Mouse (Mus musculus): ENCODE data around the gene Tgfbr1. TPM values are rescaled to one million over a fixed set of nuclear protein-coding genes. Genes with fewer than 3 reads are reported as not detected.

Gene Tgfbr1
- polyA plus RNA-seq, 1 experiment from 2014 or later = 62.5 TPM

GRCm38 (mm10) chr4:47437365-47438340 lies 84.6 kb downstream of the Tgfbr1 start:
- H3K4me3 ChIP-seq (ENCODE audit: low read length) = peak overlapping the region; percentile 52
- peaks cover 3% of the 10 kb centered on the region for H3K27me3 ChIP-seq (ENCODE audit: control insufficient read depth, insufficient read depth, low read length)
- no peaks in the 10 kb centered on the region for H3K9me3 ChIP-seq (ENCODE audit: control insufficient read depth, low read length)
- no peaks in the 10 kb centered on the region for H3K36me3 ChIP-seq (ENCODE audit: control insufficient read depth, insufficient read depth, low read length)
- peaks cover 2% of the 10 kb centered on the region; the same call in 1 of the 2 replicates for H3K4me1 ChIP-seq (ENCODE audit: control insufficient read depth, insufficient read depth, low read length)
- peak overlapping the region; percentile 86 for H3K4me2 ChIP-seq (replicated peaks; ENCODE audit: low read depth, low read length)
- peak; percentile 90 for ATAC-seq (ENCODE audit: low FRiP score, low TSS enrichment)
- WGBS = 1% methylated on average over 33 of the region's 33 CpGs
- peak overlapping the region; percentile 65 for H3K9ac ChIP-seq (ENCODE audit: low read depth, low read length)
- H3K27ac ChIP-seq (ENCODE audit: low read depth, low read length) = no peak overlapping the region

GRCm38 (mm10) chr4:47438956-47439355 lies 85.9 kb downstream of the Tgfbr1 start:
- 78% methylated on average over 6 of the region's 6 CpGs for WGBS
- Histone ChIP-seq H3K27me3 (ENCODE audit: control insufficient read depth, insufficient read depth, low read length) (peaks cover 3% of the 10 kb centered on the region), H3K36me3 (ENCODE audit: control insufficient read depth, insufficient read depth, low read length) (no peaks in the 10 kb centered on the region), H3K4me2 (replicated peaks; ENCODE audit: low read depth, low read length) (no peak overlapping the region), H3K4me3 (ENCODE audit: low read length) (no peak overlapping the region), H3K4me1 (ENCODE audit: control insufficient read depth, insufficient read depth, low read length) (peaks cover 2% of the 10 kb centered on the region; the same call in 1 of the 2 replicates), H3K27ac (ENCODE audit: low read depth, low read length) (no peak overlapping the region), H3K9ac (ENCODE audit: low read depth, low read length) (no peak overlapping the region), H3K9me3 (ENCODE audit: control insufficient read depth, low read length) (no peaks in the 10 kb centered on the region)
- no peak for ATAC-seq (ENCODE audit: low FRiP score, low TSS enrichment)

GRCm38 (mm10) chr4:47440951-47441350 lies 87.9 kb downstream of the Tgfbr1 start:
- Histone ChIP-seq H3K27me3 (ENCODE audit: control insufficient read depth, insufficient read depth, low read length) (peaks cover 3% of the 10 kb centered on the region), H3K27ac (ENCODE audit: low read depth, low read length) (no peak overlapping the region), H3K36me3 (ENCODE audit: control insufficient read depth, insufficient read depth, low read length) (no peaks in the 10 kb centered on the region), H3K9ac (ENCODE audit: low read depth, low read length) (no peak overlapping the region), H3K4me3 (ENCODE audit: low read length) (no peak overlapping the region), H3K9me3 (ENCODE audit: control insufficient read depth, low read length) (no peaks in the 10 kb centered on the region), H3K4me1 (ENCODE audit: control insufficient read depth, insufficient read depth, low read length) (no peaks in the 10 kb centered on the region), H3K4me2 (replicated peaks; ENCODE audit: low read depth, low read length) (no peak overlapping the region)
- ATAC-seq (ENCODE audit: low FRiP score, low TSS enrichment) = no peak
- 91% methylated on average over 11 of the region's 11 CpGs for WGBS

GRCm38 (mm10) chr4:47448526-47448925 lies 95.5 kb downstream of the Tgfbr1 start:
- Histone ChIP-seq H3K27me3 (ENCODE audit: control insufficient read depth, insufficient read depth, low read length) (no peaks in the 10 kb centered on the region), H3K9ac (ENCODE audit: low read depth, low read length) (no peak overlapping the region), H3K36me3 (ENCODE audit: control insufficient read depth, insufficient read depth, low read length) (no peaks in the 10 kb centered on the region), H3K4me2 (replicated peaks; ENCODE audit: low read depth, low read length) (no peak overlapping the region), H3K9me3 (ENCODE audit: control insufficient read depth, low read length) (no peaks in the 10 kb centered on the region), H3K4me1 (ENCODE audit: control insufficient read depth, insufficient read depth, low read length) (no peaks in the 10 kb centered on the region), H3K27ac (ENCODE audit: low read depth, low read length) (no peak overlapping the region), H3K4me3 (ENCODE audit: low read length) (no peak overlapping the region)
- ATAC-seq (ENCODE audit: low FRiP score, low TSS enrichment) = no peak
- 88% methylated on average over 3 of the region's 3 CpGs for WGBS

- no peaks in the 10 kb centered on the region for H3K27me3 ChIP-seq (ENCODE audit: control insufficient read depth, insufficient read depth, low read length)
- H3K4me3 ChIP-seq (ENCODE audit: low read length) = no peak overlapping the region
- no peak overlapping the region for H3K9ac ChIP-seq (ENCODE audit: low read depth, low read length)
- no peak overlapping the region for H3K4me2 ChIP-seq (replicated peaks; ENCODE audit: low read depth, low read length)
- no peaks in the 10 kb centered on the region for H3K9me3 ChIP-seq (ENCODE audit: control insufficient read depth, low read length)
- H3K27ac ChIP-seq (ENCODE audit: low read depth, low read length) = no peak overlapping the region
- ATAC-seq (ENCODE audit: low FRiP score, low TSS enrichment) = no peak
- no peaks in the 10 kb centered on the region for H3K36me3 ChIP-seq (ENCODE audit: control insufficient read depth, insufficient read depth, low read length)
- H3K4me1 ChIP-seq (ENCODE audit: control insufficient read depth, insufficient read depth, low read length) = no peaks in the 10 kb centered on the region
- 44% methylated on average over 5 of the region's 5 CpGs for WGBS
These were observed 96.1 kb downstream of the Tgfbr1 start for GRCm38 (mm10) chr4:47449116-47449515.

- Histone ChIP-seq H3K4me1 (ENCODE audit: control insufficient read depth, insufficient read depth, low read length) (no peaks in the 10 kb centered on the region), H3K9ac (ENCODE audit: low read depth, low read length) (no peak overlapping the region), H3K9me3 (ENCODE audit: control insufficient read depth, low read length) (no peaks in the 10 kb centered on the region), H3K4me3 (ENCODE audit: low read length) (no peak overlapping the region), H3K27me3 (ENCODE audit: control insufficient read depth, insufficient read depth, low read length) (no peaks in the 10 kb centered on the region), H3K27ac (ENCODE audit: low read depth, low read length) (no peak overlapping the region), H3K36me3 (ENCODE audit: control insufficient read depth, insufficient read depth, low read length) (no peaks in the 10 kb centered on the region), H3K4me2 (replicated peaks; ENCODE audit: low read depth, low read length) (no peak overlapping the region)
- WGBS = 29% methylated on average over 18 of the region's 18 CpGs
- ATAC-seq (ENCODE audit: low FRiP score, low TSS enrichment) = no peak
These were observed 96.8 kb downstream of the Tgfbr1 start for GRCm38 (mm10) chr4:47449586-47450522.

Other genes with a start within 250 kb of the Tgfbr1 start
- gene Col15a1, start 145.1 kb upstream of the Tgfbr1 start, polyA plus RNA-seq (2014; fragmentation: Nextera tagmentation; extraction: Ambion mirVana) = 16.3 and 21.8 TPM in 2 replicates
- 44.6 and 74.7 TPM in 2 replicates for gene Alg2, start 121.1 kb downstream of the Tgfbr1 start, polyA plus RNA-seq (2014; fragmentation: Nextera tagmentation; extraction: Ambion mirVana)
- gene Sec61b, start 121.4 kb downstream of the Tgfbr1 start, polyA plus RNA-seq (2014; fragmentation: Nextera tagmentation; extraction: Ambion mirVana) = 412 and 566 TPM in 2 replicates

Measured in kidney, embryonic 14.5 days (tissue).